Mouse (Mus musculus): ENCODE data around the gene Gm49394.

Gene Gm49394

DNA sequence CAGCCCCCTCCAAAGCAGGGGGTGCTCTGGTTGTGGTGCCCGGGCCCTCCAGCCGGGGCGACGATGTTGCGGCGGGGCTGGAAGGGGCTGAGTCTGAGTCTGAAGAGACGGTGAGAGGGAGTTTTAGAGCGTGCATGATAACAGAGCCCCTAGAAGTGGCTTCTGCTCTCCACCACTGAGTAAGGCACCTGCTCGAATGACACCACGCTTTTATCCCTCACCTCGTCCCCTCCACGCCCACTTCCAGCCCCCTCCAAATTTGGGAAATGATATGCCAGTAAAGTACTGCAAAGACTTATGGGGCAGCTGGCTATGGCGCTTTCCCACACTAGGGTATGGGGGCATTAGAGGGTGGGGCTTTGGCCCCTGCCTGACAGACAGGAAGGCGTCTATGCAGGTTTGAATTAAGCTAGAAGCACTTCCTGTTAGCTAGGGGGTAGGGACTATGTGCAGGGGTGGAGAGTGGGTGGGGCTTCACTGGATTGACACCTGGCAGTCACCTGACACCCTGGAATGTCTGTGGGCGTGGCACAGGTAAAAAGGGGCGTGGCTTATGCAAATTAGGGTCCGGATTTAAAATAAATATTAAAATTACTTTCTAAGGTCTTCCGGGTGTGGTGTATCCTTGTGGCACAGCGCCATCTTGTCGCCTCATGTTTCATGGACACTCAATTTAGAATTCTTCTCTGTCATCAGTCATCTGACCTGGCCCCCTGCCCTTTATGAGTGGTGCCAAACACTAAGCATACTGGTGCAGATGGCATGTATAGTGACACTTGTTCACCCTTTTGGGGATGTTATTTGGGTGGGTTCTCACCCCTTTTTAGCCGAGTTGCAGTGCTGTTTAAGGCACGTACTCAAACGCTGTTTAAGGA is at the start of gene Gm49394:
Gm49394 (minus strand) TSS at position 192 of the 875 bp plus-strand sequence.
- DNase-seq (ENCODE audit: low spot score in 2 of 2), result no peak

DNA sequence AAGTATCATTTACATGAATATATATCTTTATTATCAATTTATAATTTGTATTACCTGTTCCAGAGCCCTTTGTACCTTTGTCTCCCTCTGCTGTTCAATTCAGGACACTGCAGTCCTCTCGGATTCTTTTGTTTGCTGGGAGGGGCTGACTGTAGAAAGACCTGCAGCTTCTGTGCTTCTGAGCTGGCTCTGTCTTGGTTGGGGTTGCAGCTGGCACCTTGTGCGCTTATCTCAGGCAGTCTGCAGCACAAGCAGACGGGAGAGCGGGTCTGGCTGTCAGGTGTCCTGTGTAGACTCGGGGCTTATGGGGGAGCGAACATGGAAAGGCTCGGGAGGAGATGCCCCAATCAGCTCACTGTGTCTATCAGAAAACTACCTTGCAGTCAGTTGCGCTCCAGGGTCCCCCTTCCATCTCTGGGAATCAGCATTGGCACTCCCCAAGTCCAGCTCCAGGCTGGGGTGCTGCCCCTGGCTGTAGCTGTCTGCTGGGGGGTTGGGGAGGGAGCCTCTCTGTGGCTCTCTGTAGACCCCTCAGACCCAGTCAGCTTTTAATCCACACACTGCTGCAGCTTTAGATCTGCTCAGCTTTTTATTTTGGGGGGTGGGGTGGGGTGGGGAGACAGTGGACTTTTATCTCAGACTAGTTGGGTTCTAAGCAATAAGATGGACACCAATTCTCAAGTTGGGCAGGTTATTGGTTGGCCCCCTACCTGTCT is 45.2 kb upstream of the Gm49394 start:
- DNase-seq (ENCODE audit: low spot score in 2 of 2), result peak in 1 of 2 experiments; percentile 7

DNA sequence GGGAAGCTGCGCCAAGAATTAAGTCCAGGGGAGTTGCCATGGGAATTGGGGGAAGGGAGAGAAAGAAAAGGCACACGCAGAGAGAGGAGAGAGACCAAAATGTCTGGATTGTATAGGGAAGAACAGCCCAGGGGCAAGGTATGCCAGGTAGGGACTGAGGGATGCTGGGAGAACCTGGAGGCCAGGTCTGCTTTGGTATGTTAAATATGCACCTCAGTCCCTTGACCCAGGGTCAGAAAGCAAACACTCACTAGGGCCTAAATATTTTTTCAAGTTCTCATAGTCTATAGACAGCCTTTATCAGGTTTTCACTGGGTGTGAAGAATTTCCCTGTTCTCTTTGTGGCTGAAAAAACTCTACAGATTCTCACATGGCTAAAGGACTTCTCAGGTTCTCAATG is 37.1 kb upstream of the Gm49394 start:
- no peak for DNase-seq (ENCODE audit: low spot score in 2 of 2)

DNA sequence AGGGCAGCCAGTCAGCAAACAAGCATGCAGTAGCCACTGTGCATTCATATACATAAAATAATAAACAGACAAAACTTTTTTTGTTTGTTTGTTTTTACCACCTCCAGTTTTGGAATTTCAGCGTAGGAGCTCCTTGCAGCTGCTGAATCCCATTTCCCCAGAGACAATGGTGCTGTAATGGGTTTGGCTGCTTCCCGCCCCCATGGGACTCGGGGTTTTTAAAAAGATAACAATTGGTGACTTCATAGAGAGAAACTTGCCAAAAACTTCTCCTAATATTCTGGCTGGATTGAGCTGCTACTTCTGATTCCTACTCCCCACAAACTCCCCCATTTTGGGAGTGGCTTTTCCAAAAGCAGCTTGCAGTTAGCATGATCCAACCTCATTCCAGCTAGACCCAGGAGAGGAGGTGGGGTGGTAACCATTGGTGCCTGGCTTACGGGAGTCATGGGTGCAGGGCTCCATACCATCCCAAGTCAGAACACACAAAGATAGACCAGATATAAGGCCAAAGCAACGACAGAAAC is 29.7 kb upstream of the Gm49394 start:
- no peak for DNase-seq (ENCODE audit: low spot score in 2 of 2)

DNA sequence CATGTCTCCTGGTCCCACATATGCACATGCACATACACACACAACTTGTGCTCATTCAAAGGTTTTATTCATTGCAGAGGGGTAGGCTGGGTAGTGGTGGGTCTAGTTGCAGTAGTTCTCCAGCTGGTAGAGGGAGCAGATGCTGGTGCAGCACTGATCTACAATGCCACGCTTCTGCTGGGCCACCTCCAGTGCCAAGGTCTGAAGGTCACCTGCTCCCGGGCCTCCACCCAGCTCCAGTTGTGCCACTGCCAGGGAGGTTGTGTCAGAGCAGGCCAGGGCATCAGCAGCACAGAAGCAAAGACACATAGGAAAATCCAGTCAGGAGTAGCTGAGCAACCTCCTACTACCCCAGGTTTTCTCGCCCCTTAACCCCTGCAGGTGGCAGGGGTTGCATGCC is 8.9 kb upstream of the Gm49394 start:
- DNase-seq (ENCODE audit: low spot score in 2 of 2), result no peak

DNA sequence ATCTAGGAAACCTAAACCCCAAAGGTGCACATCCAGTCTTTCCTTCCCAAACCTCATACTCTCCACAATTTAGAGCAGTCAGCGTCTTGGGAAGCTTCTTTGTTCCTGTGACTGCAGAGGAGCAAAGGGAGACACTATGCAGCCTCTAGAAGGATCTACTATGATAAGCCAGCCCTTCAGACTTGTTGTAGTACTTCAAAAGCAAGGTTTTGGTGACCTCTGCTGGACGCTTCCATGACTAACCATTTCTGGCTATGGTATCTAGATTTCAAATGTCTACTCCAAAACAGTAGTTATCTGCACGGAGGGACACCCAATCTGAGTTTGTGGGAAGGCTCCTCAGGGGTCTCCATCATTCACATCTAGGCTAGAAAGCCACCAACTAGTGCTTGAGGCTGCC is 5.9 kb upstream of the Gm49394 start:
- DNase-seq (ENCODE audit: low spot score in 2 of 2), result no peak

DNA sequence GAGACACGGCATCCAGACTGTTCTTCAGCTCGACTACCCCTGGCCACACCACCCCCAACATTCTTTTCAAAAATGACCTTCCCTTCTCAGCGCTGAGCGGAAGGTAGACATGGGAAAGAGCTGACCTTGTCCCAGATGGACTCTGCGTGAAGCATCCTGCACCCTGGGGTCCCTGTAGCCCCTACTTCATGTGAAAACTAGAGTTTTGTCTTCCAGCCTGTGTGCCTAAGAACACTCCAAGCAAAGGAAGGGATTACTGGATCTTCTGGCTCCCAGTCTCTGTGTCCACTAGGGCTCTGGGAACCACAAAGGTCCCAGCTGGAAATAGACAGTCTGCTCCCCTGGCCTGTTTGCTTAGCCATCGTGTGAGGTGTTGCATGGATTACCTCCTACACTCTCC is 5.4 kb upstream of the Gm49394 start:
- no peak for DNase-seq (ENCODE audit: low spot score in 2 of 2)

DNA sequence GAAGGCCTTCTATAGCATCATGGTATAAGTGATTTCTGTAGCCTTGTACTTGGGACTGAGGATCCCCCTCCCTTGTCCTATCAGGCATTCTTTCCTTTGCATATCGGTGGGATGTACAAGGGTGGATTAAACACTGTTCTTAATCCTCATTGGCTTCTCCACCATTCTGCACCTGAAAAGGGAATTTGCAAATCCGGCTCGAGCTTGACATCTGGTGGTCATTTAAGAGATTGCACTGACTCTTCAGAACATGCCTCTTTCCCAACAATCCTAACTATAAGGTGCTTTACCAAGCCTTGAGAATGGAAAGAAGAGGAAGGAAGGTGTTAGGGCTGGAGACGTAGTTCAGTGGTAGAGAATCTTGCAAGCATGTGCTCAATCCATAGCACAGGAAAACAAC is 2.4 kb upstream of the Gm49394 start:
- no peak for DNase-seq (ENCODE audit: low spot score in 2 of 2)

DNA sequence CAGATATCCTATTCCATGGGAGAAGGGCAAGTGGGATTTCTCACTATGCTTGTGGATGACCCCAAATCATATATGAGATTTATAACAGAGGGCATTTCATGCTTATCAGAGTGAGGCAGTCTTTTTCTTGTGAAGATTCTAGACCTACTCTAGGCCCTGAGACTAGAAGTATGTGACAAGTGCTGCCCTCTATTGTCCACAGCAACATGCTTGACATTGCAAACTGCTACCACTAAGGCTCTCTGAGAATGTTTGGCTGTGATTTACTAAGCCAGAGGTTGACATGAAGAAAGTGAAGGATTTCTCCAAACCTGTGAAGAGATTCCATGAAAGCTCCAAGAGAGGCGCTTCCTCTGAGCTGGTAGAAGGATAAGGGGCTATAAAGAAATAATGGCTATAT is 1.3 kb upstream of the Gm49394 start:
- DNase-seq (ENCODE audit: low spot score in 2 of 2), result no peak

DNA sequence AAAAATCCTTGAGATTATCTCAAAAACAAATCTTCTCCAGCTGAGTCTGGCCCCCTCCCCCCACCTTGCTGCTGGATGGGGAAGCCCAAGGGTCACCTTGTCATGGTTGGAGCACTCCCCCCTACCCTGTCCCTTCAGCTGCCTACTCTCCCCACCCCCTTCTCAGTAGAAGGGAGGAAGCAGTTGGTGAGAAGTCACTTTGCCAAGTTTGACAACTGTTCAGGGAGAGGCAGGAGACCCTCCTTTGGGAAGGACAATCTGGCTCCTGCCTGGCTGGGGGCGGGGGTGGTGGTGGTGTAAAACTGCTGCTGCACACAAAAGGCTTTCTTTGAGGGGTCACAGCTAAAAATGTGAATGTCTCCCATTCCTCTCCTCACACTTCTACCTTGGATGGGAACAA is 1.4 kb downstream of the Gm49394 start:
- DNase-seq (ENCODE audit: low spot score in 2 of 2), result no peak

DNA sequence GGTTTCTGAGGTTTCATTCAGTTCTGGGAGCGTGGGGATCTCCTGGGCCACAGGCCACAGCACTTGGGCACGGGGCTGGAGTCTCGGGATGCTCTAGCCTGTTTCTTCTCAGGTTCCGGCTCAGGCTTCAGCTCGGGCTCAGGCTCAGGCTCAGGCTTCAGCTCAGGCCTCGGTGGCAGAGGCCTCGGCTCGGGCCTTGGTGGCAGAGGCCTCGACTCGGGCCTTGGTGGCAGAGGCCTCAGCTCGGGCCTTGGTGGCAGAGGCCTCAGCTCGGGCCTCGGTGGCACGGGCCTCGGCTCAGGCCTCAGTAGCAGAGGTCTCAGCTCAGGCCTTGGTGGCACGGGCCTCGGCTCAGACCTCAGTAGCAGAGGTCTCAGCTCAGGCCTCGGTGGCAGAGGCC is 2.2 kb downstream of the Gm49394 start:
- DNase-seq (ENCODE audit: low spot score in 2 of 2), result no peak

DNA sequence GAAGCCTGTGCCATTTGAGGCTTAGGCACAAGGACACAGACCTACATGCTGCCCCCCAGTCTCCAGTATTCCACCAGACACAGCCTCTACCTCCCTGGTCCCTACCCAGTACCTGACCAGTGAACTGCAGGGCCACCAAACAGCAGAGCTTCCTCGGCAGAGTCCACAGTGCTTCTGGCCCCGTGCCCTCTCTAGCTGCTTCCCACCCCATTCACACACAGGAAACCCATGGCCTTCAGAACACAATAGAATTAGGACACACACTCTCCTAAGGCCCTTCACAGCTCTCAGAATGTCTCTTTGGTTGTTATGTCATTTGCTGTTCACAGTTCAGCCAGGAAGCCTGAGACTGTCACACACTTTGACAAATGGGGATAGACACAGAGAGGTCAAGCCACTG is 3.1 kb downstream of the Gm49394 start, which contains the start of gene Igf2:
Igf2 (minus strand) TSS at position 158 of the 400 bp plus-strand sequence.
- no peak for DNase-seq (ENCODE audit: low spot score in 2 of 2)

DNA sequence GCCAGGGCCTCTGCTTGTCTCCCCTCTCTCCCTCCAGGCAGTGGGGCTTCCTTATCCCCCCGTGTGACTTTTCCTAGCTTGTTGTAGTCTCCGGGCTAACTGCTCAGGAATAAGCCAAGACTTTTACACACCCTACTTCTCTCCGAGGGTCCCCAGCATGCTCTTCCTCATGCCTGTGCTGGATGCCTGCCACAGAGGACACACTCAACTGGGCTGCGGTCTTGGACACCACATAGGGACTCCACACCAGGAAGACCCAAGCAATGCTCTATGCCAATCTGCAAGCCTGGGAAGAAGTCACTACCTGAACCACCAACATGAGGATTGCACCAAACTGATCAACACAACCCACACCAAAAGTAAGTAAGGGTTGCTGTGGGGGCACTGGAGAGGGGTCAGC is 3.6 kb downstream of the Gm49394 start:
- no peak for DNase-seq (ENCODE audit: low spot score in 2 of 2)

DNA sequence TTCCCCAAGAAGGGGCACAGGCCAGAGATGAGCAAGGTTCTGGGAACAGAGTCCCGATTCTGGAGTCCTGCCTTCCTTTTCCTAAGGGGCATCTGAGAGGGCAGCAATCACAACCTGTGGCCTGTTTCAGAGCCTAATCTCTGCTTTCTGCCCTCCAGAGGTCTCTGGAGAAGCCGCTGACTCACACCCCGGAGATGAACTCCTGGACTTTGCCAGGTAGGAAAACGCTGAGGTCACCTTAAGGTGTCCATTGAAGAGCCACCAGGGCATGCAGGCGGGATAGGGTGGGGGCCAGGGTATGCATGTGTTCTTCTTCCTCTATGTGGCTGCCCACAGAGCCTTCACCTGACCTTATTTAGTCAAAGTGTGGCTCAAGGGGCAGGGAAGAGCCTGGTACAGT is 4.4 kb downstream of the Gm49394 start:
- no peak for DNase-seq (ENCODE audit: low spot score in 2 of 2)

DNA sequence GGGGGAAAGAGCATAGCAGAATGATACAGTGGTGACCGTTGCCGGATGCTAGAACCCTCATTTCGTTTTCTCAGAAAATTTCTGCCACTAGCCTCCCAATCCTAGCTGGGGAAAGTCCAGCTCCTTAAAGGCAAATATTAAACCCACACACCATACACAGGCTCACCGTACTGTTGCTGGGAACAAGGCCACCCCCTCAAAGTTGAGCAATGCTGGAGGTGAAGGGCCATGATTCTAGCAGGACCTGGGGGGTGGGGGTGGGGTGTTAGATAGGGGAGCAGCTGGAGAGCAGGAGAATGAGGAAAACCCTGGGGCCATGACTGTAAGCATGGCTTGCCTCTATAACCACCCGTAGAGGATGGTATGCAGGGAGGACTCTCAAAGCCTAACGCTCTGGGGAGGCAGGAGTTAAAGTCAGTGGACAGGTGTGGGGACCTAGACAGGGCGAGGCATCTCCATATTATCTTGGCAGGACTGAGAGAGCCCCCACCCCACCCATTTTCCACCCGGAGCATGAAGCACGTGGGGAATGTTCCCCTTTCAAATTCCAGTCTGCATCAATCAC is 5.2 kb downstream of the Gm49394 start:
- DNase-seq (ENCODE audit: low spot score in 2 of 2), result no peak

DNA sequence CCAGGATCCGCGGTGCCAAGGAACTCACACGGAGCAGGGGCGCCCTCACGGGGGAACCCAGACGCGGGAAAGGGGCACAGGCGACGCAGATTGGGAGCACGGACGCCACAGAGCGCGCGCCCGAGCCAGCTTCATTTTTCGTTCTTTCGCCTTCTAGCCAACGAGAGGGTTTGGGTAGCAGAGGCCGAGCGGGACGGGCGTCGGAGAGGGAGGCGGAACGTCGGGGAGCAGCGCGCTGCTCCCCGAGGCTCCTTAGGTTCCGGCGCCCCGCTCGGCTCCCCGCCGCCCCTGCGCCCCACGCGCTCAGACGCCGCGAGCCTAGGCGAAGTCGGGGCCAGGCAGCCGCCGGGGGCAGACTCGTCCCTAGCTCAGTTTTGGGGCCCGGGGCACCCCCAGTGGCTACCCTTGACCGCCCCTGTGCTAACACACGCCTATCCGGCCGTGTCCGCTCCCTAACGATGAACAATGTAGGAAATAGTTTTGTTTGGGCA is 5.8 kb downstream of the Gm49394 start:
- DNase-seq (ENCODE audit: low spot score in 2 of 2), result no peak

DNA sequence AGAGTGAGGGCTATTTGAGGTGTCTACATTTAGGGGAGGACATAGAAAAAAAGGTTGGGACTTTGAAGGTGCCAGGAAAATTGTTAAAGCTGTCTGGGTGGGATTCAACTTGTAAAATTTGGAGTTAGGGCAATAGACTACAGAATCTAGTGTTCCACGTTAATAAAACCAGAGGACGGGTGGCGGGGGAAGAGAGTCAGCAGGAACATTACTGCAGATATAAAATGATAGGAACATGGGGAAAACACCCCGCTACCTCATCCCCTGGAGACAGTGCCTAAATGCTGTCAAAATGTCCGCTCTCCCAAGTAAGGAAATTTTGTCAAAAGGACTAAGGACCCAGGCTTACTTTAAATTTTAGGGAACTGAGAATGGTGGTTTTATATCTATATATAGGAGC is 6.6 kb downstream of the Gm49394 start:
- no peak for DNase-seq (ENCODE audit: low spot score in 2 of 2)

DNA sequence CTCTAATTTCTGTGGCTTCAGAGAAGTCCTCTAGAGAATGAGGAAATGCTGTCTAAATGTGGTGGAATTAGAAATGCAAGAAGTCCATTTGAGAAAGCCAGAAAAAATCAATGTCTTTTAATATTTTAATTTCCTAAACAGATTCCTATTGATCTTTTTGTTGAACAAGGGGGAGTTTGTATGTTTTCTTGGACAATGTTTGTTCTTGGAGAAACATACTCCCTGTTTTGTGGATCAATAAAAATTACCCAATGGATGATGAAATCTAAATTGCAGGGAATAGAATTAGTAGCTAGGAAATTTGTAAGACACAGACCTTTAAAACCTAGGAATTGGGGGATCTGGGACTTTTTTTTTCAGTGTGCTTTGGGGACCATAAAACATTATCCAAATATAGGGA is 7.9 kb downstream of the Gm49394 start:
- DNase-seq (ENCODE audit: low spot score in 2 of 2), result no peak

DNA sequence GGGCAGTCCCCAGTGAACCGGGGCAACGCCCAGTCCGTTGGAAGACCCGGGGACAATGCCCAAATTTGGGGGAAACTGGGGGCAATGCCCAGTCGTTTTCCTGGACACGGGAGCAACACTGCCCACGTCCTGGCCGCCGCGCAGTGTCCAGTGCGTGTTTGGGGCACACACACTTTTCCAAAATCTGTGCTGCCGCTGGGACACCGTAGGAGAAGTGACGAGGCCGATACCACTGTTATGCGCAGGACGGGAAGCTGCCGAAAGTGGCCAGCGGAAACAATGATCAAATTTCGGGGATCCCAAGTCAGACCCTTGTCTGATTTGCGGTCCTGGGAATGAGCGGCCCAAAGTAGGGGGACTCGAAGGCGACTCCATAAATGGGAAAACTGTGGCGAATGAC is 8.7 kb downstream of the Gm49394 start:
- no peak for DNase-seq (ENCODE audit: low spot score in 2 of 2)

DNA sequence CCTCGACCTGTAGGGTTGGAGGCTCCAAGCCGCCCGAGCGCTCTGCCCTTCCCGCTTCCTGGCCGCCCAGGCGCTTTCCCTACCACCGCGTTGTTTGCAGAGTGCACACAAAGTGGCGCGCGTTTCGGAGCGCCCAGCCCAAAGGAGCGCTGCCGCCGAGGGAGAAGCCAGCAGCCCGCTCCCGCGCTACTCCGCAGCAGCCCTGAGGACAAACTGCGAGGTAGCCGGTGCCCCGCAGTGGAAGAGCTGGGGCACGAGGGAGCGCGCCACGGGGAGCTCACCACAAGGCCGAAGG is 9.1 kb downstream of the Gm49394 start:
- DNase-seq (ENCODE audit: low spot score in 2 of 2), result no peak

DNA sequence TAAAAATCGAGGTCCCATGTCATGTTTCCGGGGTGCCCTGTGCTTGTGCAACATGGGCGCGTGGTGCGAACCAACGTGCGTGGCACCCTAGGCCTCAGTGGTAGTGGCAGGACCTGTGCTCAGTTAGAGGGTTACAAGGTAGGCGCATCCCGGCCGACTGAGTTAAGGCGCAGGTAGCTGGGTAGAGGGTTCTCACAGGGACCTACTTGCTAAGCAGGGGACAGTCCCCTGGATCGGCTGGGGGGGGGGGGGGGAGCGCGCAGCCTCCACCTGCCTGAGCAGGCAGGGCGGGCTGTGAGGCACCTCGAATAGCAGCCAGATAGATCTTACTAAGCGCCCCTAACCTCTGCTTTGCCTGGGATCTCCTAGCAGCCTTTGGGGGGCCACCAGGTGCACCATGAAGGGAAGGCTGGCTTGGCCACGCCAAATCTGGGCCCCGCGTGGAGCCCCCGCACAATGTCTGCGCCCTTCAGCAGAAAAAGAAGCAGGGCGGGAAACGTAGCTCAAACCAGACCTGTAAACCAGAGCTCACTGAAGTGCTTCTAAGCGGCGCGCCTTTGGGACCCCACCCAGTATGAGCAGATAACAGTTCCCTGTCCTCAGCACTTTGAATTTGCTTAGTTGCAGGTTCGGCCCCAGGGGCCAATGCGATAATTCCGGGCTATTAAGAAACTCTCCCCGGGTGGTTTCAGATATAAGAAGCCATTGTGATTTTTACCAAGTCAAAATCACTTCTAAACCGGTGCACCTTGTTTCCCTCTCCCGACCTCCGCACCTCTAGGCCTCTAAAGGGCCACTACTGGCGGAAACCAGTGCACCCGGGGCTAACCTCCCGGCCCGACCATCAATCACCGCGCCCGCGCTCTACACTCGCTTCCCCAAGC is 9.7 kb downstream of the Gm49394 start:
- no peak for DNase-seq (ENCODE audit: low spot score in 2 of 2)
